Mouse (Mus musculus) megakaryocyte, adult 5-6 weeks (primary cell): ENCODE results near the gene Gm21833. TPM values are rescaled to one million over a fixed set of nuclear protein-coding genes. Genes with fewer than 3 reads are reported as not detected.
"Not testable (repeated sequence)": the region's sequence is repeated elsewhere in the genome, so short reads cannot be mapped to it uniquely, and the experiment has no call there.

Experiments
- ATAC-seq: 2 replicates; pipeline ENCODE4 v1.8.0; 2016; ENCODE audit warnings: mild to moderate bottlenecking, inconsistent platforms; ENCODE audit not compliant: poor library complexity, severe bottlenecking
- total RNA-seq, 2 experiments: library from RNA; stranded (forward) in 1 of 2; stranded (reverse) in 1 of 2; fragments of 153-499, 151-499 nt in 1 of 2; fragments of 221-1000, 200-1000 nt in 1 of 2; gene quantifications; 2 replicates each; pipeline versions ENCODE4 v1.2.3 to v1.2.4; 2015 to 2017

Gene Gm21833
- total RNA-seq (2015) (0.14 TPM in 1 of 2 replicates, not detected in the other), total RNA-seq (2017) (not detected in 2 replicates)

DNA sequence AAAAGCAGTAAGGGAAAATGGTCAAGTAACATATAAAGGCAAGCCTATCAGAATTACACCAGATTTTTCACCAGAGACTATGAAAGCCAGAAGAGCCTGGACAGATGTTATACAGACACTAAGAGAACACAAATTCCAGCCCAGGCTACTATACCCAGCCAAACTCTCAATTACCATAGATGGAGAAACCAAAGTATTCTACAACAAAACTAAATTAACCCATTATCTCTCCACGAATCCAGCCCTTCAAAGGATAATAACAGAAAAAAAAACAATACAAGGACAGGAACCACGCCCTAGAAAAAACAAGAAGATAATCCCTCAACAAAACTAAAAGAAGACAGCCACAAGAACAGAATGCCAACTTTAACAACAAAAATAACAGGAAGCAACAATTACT, at the start of gene Gm21833:
Gene Gm21833 (plus strand): TSS at position 301 of the 400 bp plus-strand sequence.
- not testable (repeated sequence) for ATAC-seq

DNA sequence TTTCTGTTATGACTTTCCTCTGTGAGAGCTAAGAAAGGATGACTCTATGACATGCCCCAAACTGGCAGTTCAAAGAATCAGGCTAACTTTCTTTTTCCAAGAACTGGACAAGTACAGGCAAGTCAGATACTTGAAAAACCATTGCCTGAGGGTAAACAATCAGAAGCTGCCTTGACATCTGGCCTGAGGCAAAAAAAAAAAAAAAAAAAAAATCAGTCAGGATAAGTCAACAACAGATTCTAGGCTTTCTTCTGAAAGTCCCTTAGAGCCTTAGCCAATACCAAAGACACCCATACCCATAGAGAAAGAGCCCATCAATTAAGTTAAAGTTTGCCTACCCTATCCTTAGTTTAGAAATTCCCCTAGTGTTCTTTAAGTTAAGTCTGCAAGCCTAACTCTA, 38.7 kb upstream of the Gm21833 start:
- no peak for ATAC-seq

DNA sequence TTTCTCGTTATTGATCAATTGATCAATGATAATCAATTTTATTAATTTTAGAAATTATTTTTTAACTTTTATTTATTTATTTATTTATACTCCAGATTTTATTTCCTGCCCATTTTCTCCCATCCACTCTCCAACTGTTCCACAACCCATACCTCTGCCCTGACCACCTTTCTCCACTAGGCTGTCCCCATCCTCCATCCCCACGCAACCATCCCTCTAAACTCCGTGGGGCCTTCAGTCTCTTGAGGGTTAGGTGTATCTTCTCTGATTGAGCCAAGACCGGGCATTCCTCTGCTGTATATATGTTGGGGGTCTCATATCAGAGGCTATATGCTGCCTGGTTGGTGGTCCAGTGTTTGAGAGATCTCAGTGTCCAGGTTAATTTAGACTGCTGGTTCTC, 31.7 kb upstream of the Gm21833 start:
- no peak for ATAC-seq

DNA sequence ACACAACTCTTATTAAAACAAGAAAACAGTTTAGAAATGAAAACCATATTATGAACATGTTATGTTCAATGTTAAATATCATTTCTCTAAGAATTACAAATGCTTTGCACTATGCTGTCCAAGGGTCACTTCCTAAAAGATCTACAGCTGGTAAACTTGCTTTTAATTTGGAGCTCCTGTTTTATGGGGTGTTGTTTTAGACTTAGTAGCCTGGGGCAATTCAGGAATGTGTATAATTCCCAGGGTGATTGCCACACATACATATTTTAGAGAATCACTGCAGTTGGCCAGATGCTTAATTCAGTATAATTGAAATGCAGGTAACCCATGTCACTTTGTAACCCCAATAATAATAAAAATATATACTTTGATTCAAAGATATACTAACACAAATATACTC, 12.9 kb upstream of the Gm21833 start:
- ATAC-seq, result no peak

DNA sequence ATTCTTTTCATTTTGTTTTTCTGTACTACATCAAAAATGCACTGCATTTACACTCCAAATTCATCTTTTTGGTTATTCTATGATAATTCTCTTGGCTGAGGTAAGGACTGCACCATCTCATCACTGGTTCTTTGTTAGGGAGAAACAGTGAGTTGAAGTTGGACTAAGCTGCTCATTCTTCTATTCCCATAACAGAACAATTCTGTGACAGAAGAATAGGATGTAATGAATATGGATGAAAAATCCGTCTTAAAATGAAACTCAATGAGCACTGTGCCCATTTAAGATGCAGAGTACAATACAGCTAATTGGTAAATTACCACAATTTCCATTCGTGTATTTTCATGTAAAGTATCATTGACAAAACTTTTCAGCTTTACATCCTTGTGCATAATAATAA, 11.6 kb upstream of the Gm21833 start:
- ATAC-seq, result no peak

DNA sequence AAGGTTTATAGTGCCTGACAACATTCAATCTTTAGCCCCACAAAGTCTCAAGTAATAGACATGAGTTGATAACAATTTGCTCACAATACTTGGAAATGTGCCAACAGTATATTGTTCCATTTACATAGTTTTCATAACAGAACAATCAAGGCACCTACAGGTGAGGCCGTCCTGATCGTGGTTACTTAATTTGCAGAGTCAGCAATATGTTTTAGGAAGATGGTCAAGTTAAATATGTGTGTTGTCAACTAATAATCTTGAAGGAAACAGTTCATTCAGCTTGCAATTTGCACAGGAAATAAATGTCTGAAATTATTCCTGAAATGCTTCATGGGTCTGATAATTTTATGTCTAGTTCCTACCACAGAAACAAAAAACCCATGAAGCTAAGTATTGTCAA, 27.6 kb downstream of the Gm21833 start:
- no peak for ATAC-seq

DNA sequence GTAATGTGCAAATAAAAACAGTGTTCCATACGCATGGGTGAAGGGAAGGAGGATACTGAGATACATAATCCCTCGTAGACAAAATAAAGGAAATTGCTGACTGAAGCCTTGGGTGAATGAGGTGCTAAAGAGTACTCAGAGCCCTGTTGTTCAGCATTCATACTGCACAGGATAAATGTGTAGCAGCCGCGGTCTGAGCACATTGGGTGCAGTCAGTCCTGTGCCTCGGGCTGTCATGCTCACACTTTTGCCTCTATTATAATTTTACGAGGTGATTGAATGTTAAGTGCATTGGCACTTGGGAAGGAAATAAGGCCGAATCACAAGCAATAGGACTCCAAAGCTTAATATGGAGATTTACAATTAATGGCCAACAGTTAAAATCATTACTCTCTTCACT, 36.4 kb downstream of the Gm21833 start:
- ATAC-seq, result no peak
